Mouse (Mus musculus): ENCODE measurements around the gene Arhgap10. TPM values are rescaled to one million over a fixed set of nuclear protein-coding genes. Genes with fewer than 3 reads are reported as not detected.

Arhgap10 gene
- polyA plus RNA-seq, 1 experiment from 2014 or later: 24.8 TPM

- Histone ChIP-seq H3K36me3 (no peaks in the 10 kb centered on the region), H3K4me1 (no peaks in the 10 kb centered on the region), H3K9ac (no peak overlapping the region), H3K27ac (no peak overlapping the region), H3K4me3 (no peak overlapping the region), H3K27me3 (no peaks in the 10 kb centered on the region), H3K4me2 (replicated peaks) (no peak overlapping the region), H3K9me3 (peaks cover 4% of the 10 kb centered on the region; the same call in 1 of the 2 replicates)
- 75% methylated on average over 11 of the region's 11 CpGs for WGBS
- no peak for ATAC-seq (ENCODE audit: insufficient number of reproducible peaks, insufficient read depth, low FRiP score, low TSS enrichment)
Observed at GRCm38 (mm10) chr8:77292649-77293048, 225.1 kb downstream of the Arhgap10 start.

DNA sequence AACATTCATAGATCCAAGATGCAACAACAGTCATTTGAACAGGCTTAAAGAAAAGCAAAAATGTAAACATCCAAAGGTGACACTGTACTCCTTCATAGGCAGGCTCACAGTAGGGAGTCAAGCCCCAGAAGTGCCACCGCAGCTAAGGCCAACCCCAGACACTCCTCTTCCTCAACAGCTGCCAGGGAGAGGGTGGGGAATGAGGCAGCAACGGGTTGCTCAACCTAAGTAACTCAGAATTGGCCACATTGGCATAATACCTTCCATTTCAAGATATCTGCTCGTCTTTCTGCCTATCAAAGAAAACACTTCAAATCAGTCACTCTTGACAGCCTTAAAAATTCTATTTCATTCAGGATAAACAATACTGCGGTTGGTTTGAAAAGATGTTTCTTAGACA, 225.6 kb downstream of the Arhgap10 start:
- Histone ChIP-seq H3K4me3 (no peak overlapping the region), H3K27ac (no peak overlapping the region), H3K36me3 (no peaks in the 10 kb centered on the region), H3K9me3 (peaks cover 4% of the 10 kb centered on the region; the same call in 1 of the 2 replicates), H3K27me3 (no peaks in the 10 kb centered on the region), H3K4me1 (no peaks in the 10 kb centered on the region), H3K4me2 (replicated peaks) (no peak overlapping the region), H3K9ac (no peak overlapping the region)
- ATAC-seq (ENCODE audit: insufficient number of reproducible peaks, insufficient read depth, low FRiP score, low TSS enrichment): no peak
- WGBS: 72% methylated on average over 4 of the region's 4 CpGs

GRCm38 (mm10) chr8:77288492-77288891, 229.3 kb downstream of the Arhgap10 start:
- Histone ChIP-seq H3K36me3 (no peaks in the 10 kb centered on the region), H3K9ac (no peak overlapping the region), H3K4me3 (no peak overlapping the region), H3K27ac (no peak overlapping the region), H3K9me3 (no peaks in the 10 kb centered on the region), H3K4me1 (no peaks in the 10 kb centered on the region), H3K4me2 (replicated peaks) (no peak overlapping the region), H3K27me3 (no peaks in the 10 kb centered on the region)
- ATAC-seq (ENCODE audit: insufficient number of reproducible peaks, insufficient read depth, low FRiP score, low TSS enrichment): no peak
- WGBS: 95% methylated on average over 12 of the region's 12 CpGs

GRCm38 (mm10) chr8:77288065-77288464, 229.7 kb downstream of the Arhgap10 start:
- H3K4me2 ChIP-seq (replicated peaks): no peak overlapping the region
- no peaks in the 10 kb centered on the region for H3K9me3 ChIP-seq
- no peaks in the 10 kb centered on the region for H3K27me3 ChIP-seq
- 60% methylated on average over 3 of the region's 3 CpGs for WGBS
- no peaks in the 10 kb centered on the region for H3K36me3 ChIP-seq
- H3K9ac ChIP-seq: no peak overlapping the region
- no peak overlapping the region for H3K4me3 ChIP-seq
- no peak for ATAC-seq (ENCODE audit: insufficient number of reproducible peaks, insufficient read depth, low FRiP score, low TSS enrichment)
- H3K4me1 ChIP-seq: no peaks in the 10 kb centered on the region
- no peak overlapping the region for H3K27ac ChIP-seq

DNA sequence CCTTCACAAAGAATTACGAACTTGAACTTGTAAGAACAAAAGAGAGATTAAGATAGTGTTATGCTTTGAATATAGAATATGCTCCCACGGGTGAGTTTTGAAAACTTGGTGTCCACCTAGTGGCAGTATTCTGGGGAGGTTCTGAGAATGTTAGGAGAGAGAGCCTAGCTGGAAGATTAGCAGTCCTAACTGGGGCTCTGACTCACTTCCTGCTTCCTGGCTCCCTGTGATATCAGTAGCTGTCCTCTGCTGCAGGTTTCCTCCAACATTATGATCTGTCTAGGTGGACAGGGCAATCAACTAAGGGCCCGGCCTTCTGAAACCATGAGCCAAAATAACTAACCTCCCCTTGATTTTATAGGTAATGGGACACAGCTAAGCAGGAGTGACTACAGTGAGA, 233.3 kb downstream of the Arhgap10 start:
- Histone ChIP-seq H3K27me3 (no peaks in the 10 kb centered on the region), H3K9me3 (no peaks in the 10 kb centered on the region), H3K9ac (no peak overlapping the region), H3K36me3 (no peaks in the 10 kb centered on the region), H3K4me3 (no peak overlapping the region), H3K27ac (no peak overlapping the region), H3K4me1 (no peaks in the 10 kb centered on the region), H3K4me2 (replicated peaks) (no peak overlapping the region)
- no peak for ATAC-seq (ENCODE audit: insufficient number of reproducible peaks, insufficient read depth, low FRiP score, low TSS enrichment)
- WGBS: 81% methylated on average over 3 of the region's 3 CpGs

DNA sequence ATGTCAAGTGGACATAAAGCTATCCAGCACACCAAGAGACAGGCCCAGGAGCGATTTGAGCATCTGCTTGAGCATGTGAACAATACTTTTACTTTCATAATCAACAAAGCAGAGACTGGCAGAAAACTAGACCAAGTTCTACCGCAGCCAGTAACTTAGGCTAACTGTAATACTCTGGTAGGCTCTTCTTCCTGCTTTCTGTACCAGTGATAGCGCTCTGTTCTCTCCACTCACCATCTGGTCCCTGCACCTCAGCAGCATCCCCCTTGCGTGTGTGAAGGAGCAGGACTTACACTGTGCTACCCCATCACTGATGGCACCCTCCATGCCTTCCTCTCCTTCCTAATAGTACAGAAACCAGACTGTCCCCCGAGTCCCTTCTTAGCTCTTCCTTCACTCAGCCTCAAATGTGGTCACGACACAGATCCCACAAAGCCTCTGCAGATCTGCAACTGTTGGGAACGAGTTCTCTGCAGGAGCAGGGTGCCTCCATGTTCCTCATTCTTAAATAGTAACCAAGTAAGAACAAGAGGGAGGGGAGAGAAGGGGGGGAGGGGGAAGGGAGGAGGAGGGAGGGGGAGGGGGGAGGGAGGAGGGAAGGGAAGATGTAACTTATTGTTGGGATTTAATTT, 235.0 kb downstream of the Arhgap10 start:
- Histone ChIP-seq H3K36me3 (no peaks in the 10 kb centered on the region), H3K9ac (no peak overlapping the region), H3K4me2 (replicated peaks) (no peak overlapping the region), H3K9me3 (no peaks in the 10 kb centered on the region), H3K27ac (no peak overlapping the region), H3K4me3 (no peak overlapping the region), H3K27me3 (no peaks in the 10 kb centered on the region), H3K4me1 (no peaks in the 10 kb centered on the region)
- no peak for ATAC-seq (ENCODE audit: insufficient number of reproducible peaks, insufficient read depth, low FRiP score, low TSS enrichment)
- WGBS: 84% methylated on average over 7 of the region's 7 CpGs

- no peak overlapping the region for H3K4me3 ChIP-seq
- no peaks in the 10 kb centered on the region for H3K4me1 ChIP-seq
- no peak overlapping the region for H3K4me2 ChIP-seq (replicated peaks)
- no peak for ATAC-seq (ENCODE audit: insufficient number of reproducible peaks, insufficient read depth, low FRiP score, low TSS enrichment)
- H3K27me3 ChIP-seq: no peaks in the 10 kb centered on the region
- WGBS: 28% methylated on average over 3 of the region's 3 CpGs
- peaks cover 3% of the 10 kb centered on the region; the same call in 1 of the 2 replicates for H3K36me3 ChIP-seq
- H3K27ac ChIP-seq: no peak overlapping the region
- H3K9me3 ChIP-seq: no peaks in the 10 kb centered on the region
- no peak overlapping the region for H3K9ac ChIP-seq
Observed at GRCm38 (mm10) chr8:77279977-77280376, 237.8 kb downstream of the Arhgap10 start.

DNA sequence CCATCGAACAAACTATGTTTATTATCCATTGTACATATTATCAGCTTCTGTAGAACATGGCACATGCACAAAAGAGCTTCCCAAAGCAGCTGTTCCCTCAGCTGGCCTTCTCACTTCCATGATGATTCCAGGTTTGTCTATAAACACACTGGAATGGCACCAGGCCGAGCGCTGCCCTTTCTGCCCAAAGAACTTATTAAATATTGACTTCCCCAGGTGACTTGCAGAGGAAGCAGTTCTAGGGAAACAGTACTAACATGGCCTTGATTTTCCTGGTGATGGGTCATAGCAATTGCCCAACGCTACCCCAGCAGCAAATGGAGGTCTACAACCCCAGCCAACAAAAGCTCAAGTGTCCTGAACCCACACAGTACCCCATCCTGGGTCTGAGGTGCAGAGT, 239.5 kb downstream of the Arhgap10 start:
- Histone ChIP-seq H3K27ac (no peak overlapping the region), H3K4me3 (no peak overlapping the region), H3K27me3 (no peaks in the 10 kb centered on the region), H3K36me3 (peaks cover 3% of the 10 kb centered on the region; the same call in 1 of the 2 replicates), H3K4me2 (replicated peaks) (no peak overlapping the region), H3K9ac (no peak overlapping the region), H3K9me3 (no peaks in the 10 kb centered on the region), H3K4me1 (no peaks in the 10 kb centered on the region)
- WGBS: 95% methylated on average over 4 of the region's 4 CpGs
- ATAC-seq (ENCODE audit: insufficient number of reproducible peaks, insufficient read depth, low FRiP score, low TSS enrichment): no peak

DNA sequence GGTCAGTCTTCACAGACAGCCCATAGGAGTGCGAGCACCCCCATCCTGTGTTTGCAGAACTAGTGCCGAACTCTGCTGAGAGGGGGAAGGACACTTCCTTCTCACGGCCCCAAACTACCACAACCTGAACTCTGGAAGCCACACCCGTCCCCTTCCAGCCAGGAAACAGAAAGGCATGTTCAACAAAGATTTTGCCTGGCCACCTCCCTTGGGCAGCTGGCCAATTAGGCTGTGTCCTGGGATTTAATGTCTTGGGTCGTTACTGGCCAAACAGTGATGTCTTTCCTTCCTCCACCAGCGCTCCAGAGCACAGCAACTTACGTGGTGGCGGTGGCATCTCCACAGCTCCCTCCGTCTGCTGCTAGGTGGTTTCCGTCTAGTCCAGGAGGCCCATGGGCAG, 240.9 kb downstream of the Arhgap10 start:
- Histone ChIP-seq H3K9ac (no peak overlapping the region), H3K9me3 (no peaks in the 10 kb centered on the region), H3K27me3 (no peaks in the 10 kb centered on the region), H3K36me3 (peaks cover 3% of the 10 kb centered on the region; the same call in 1 of the 2 replicates), H3K4me3 (no peak overlapping the region), H3K4me1 (no peaks in the 10 kb centered on the region), H3K27ac (no peak overlapping the region), H3K4me2 (replicated peaks) (no peak overlapping the region)
- WGBS: 87% methylated on average over 10 of the region's 10 CpGs
- ATAC-seq (ENCODE audit: insufficient number of reproducible peaks, insufficient read depth, low FRiP score, low TSS enrichment): no peak

- 88% methylated on average over 5 of the region's 5 CpGs for WGBS
- no peaks in the 10 kb centered on the region for H3K4me1 ChIP-seq
- no peak for ATAC-seq (ENCODE audit: insufficient number of reproducible peaks, insufficient read depth, low FRiP score, low TSS enrichment)
- no peaks in the 10 kb centered on the region for H3K9me3 ChIP-seq
- H3K27ac ChIP-seq: no peak overlapping the region
- no peak overlapping the region for H3K9ac ChIP-seq
- no peaks in the 10 kb centered on the region for H3K27me3 ChIP-seq
- H3K4me3 ChIP-seq: no peak overlapping the region
- H3K36me3 ChIP-seq: peaks cover 3% of the 10 kb centered on the region; the same call in 1 of the 2 replicates
- no peak overlapping the region for H3K4me2 ChIP-seq (replicated peaks)
Observed at GRCm38 (mm10) chr8:77275571-77275970, 242.2 kb downstream of the Arhgap10 start.

DNA sequence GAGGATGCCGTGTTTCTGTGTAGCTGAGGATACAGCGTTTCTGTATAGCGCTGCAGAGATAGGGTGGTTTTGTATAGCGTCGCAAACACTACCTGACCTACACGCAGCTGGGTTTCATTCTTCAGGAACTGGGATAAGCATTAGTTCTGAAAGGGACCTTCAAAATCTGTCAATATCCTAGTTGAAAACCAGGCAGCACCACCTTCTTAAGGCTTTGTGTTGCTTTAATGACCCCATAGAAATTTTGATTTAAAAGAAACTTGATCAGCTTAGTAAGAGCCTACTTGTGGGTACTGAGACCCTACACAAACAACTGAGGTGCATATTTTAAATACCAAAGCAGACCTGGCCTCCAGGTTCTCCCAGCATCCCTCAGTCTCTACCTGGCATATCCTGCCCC, 245.6 kb downstream of the Arhgap10 start:
- no peak for ATAC-seq (ENCODE audit: insufficient number of reproducible peaks, insufficient read depth, low FRiP score, low TSS enrichment)
- Histone ChIP-seq H3K36me3 (peaks cover 3% of the 10 kb centered on the region; the same call in 1 of the 2 replicates), H3K27ac (no peak overlapping the region), H3K4me2 (replicated peaks) (no peak overlapping the region), H3K4me1 (no peaks in the 10 kb centered on the region), H3K27me3 (no peaks in the 10 kb centered on the region), H3K4me3 (no peak overlapping the region), H3K9me3 (no peaks in the 10 kb centered on the region), H3K9ac (no peak overlapping the region)
- WGBS: 76% methylated on average over 6 of the region's 6 CpGs

DNA sequence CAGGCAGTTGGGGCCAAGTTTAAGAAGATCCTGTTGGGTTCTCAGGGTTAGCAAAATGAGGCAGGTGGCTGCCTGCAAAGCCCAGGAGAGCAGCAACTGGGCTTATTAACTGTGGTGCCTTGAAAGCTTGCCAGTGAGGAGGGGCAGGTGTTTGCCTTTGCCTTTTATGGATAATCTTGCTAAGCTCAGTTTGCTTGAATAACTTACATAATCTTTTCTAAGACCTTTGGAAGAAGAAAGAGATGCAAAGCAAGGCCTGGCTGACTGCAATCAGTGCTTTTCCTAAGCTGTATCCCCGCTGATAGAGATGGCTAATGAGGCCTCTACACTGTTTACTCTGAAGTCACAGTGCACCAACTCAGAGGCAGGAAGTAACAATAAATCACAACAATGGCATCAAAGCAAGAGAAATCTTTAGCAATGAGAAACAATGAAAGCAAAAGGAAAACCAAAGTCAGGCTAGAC, 249.8 kb downstream of the Arhgap10 start:
- no peaks in the 10 kb centered on the region for H3K27me3 ChIP-seq
- WGBS: 62% methylated on average over 1 of the region's 1 CpGs
- H3K36me3 ChIP-seq: no peaks in the 10 kb centered on the region
- no peak for ATAC-seq (ENCODE audit: insufficient number of reproducible peaks, insufficient read depth, low FRiP score, low TSS enrichment)
- H3K4me3 ChIP-seq: no peak overlapping the region
- no peak overlapping the region for H3K4me2 ChIP-seq (replicated peaks)
- H3K27ac ChIP-seq: no peak overlapping the region
- H3K9ac ChIP-seq: no peak overlapping the region
- no peaks in the 10 kb centered on the region for H3K4me1 ChIP-seq
- H3K9me3 ChIP-seq: no peaks in the 10 kb centered on the region
